Mouse (Mus musculus) testis, adult 2 months (tissue): ENCODE measurements around the gene Hoxb5. TPM values are rescaled to one million over a fixed set of nuclear protein-coding genes. Genes with fewer than 3 reads are reported as not detected.

Experiments
- H3K27ac ChIP-seq: fragments of 200-500 bp; 2 replicates; pipeline ENCODE4 v1.5.1; 2012; ENCODE audit warnings: low read depth, low read length; ENCODE audit not compliant: control insufficient read depth, insufficient read depth
- H3K27me3 ChIP-seq: fragments of 200-500 bp; 2 replicates; pipeline ENCODE4 v1.6.1; 2012; ENCODE audit warnings: mild to moderate bottlenecking, low read length, moderate library complexity; ENCODE audit not compliant: control insufficient read depth, insufficient read depth
- H3K36me3 ChIP-seq: fragments of 200-500 bp; 2 replicates; pipeline ENCODE4 v1.6.1; 2012; ENCODE audit warnings: mild to moderate bottlenecking, low read length; ENCODE audit not compliant: control insufficient read depth, insufficient read depth
- H3K4me1 ChIP-seq: fragments of 200-500 bp; 2 replicates; pipeline ENCODE4 v1.6.1; 2012; ENCODE audit warnings: low read length; ENCODE audit not compliant: control insufficient read depth, insufficient read depth
- H3K4me3 ChIP-seq: fragments of 200-500 bp; 2 replicates; pipeline ENCODE4 v1.5.1; 2012; ENCODE audit warnings: low read depth, mild to moderate bottlenecking, low read length, moderate library complexity, mixed read lengths; ENCODE audit not compliant: control insufficient read depth
- CTCF ChIP-seq: fragments of 200-500 bp; IDR thresholded peaks from 2 replicates; pipeline ENCODE4 v1.5.1; 2012; ENCODE audit warnings: low read depth, mild to moderate bottlenecking, inconsistent platforms, low read length, moderate library complexity; ENCODE audit not compliant: control insufficient read depth, insufficient read depth, insufficient replicate concordance
- POLR2A ChIP-seq: fragments of 200-500 bp; IDR thresholded peaks from 2 replicates; pipeline ENCODE4 v1.6.1; 2012; ENCODE audit warnings: low read depth, mild to moderate bottlenecking, inconsistent platforms, low read length, moderate library complexity; ENCODE audit not compliant: control insufficient read depth
- polyA plus RNA-seq: library from polyadenylated mRNA; depleted of rRNA; stranded (reverse); fragments of >200 nt; gene quantifications from 2 replicates; pipeline ENCODE4 v1.2.3, GENCODE M21; 2012

Gene Hoxb5
- polyA plus RNA-seq, 1 experiment: 0.14 TPM

- TF ChIP-seq CTCF (no peak), POLR2A (no peak)
- Histone ChIP-seq H3K4me1 (peaks cover 8% of the 10 kb centered on the region), H3K27ac (no peak overlapping the region), H3K36me3 (no peaks in the 10 kb centered on the region), H3K27me3 (peaks cover 24% of the 10 kb centered on the region), H3K4me3 (no peak overlapping the region)
These were observed 22.4 kb upstream of the Hoxb5 start for GRCm38 (mm10) chr11:96280399-96281378.

GRCm38 (mm10) chr11:96281396-96281795, 21.7 kb upstream of the Hoxb5 start:
- H3K36me3 ChIP-seq: no peaks in the 10 kb centered on the region

GRCm38 (mm10) chr11:96281855-96282570, 21.1 kb upstream of the Hoxb5 start, which contains the start of gene Hoxb8:
TSS of gene Hoxb8 (plus strand) at chr11:96281905.
- Histone ChIP-seq H3K4me1 (peaks cover 12% of the 10 kb centered on the region), H3K27me3 (peaks cover 24% of the 10 kb centered on the region), H3K4me3 (no peak within 1 kb of the TSS), H3K36me3 (no peaks in the 10 kb centered on the region), H3K27ac (no peak within 1 kb of the TSS)
- TF ChIP-seq CTCF (no peak), POLR2A (no peak)

More at GRCm38 (mm10) chr11:96281396-96281795, 21.7 kb upstream of the Hoxb5 start:
- no peak overlapping the region for H3K4me3 ChIP-seq
- peaks cover 24% of the 10 kb centered on the region for H3K27me3 ChIP-seq
- peaks cover 9% of the 10 kb centered on the region for H3K4me1 ChIP-seq
- TF ChIP-seq POLR2A: no peak
- TF ChIP-seq CTCF: no peak
- no peak overlapping the region for H3K27ac ChIP-seq

GRCm38 (mm10) chr11:96282795-96283430, 20.2 kb upstream of the Hoxb5 start:
- Histone ChIP-seq H3K4me3 (no peak overlapping the region; the same call in 1 of the 2 replicates), H3K4me1 (peaks cover 10% of the 10 kb centered on the region), H3K27me3 (peaks cover 24% of the 10 kb centered on the region), H3K36me3 (no peaks in the 10 kb centered on the region), H3K27ac (no peak overlapping the region)
- TF ChIP-seq CTCF (no peak), POLR2A (no peak)

GRCm38 (mm10) chr11:96284041-96284749, 18.9 kb upstream of the Hoxb5 start:
- peak overlapping the region; percentile 38; the same call in 1 of the 2 replicates for H3K4me3 ChIP-seq
- H3K27ac ChIP-seq: no peak overlapping the region
- TF ChIP-seq CTCF (no peak), POLR2A (no peak)
- no peaks in the 10 kb centered on the region for H3K36me3 ChIP-seq
- peaks cover 10% of the 10 kb centered on the region for H3K4me1 ChIP-seq
- peaks cover 21% of the 10 kb centered on the region for H3K27me3 ChIP-seq

- Histone ChIP-seq H3K36me3 (no peaks in the 10 kb centered on the region), H3K4me1 (peaks cover 10% of the 10 kb centered on the region), H3K27me3 (peaks cover 17% of the 10 kb centered on the region), H3K4me3 (no peak overlapping the region), H3K27ac (no peak overlapping the region)
- TF ChIP-seq CTCF: no peak
- TF ChIP-seq POLR2A: no peak
These were observed 18.1 kb upstream of the Hoxb5 start for GRCm38 (mm10) chr11:96284774-96285734.
